Mouse (Mus musculus) CH12.LX (cell line): ENCODE data around the gene Crybg2. TPM values are rescaled to one million over a fixed set of nuclear protein-coding genes. Genes with fewer than 3 reads are reported as not detected.

Experiments used
- DNase-seq: peaks from one replicate; pipeline ENCODE4 v3.0.0-alpha.2; 2013; ENCODE audit errors: extremely low read depth
- H3K27ac ChIP-seq: 2 replicates; pipeline ENCODE4 v1.5.1; 2012; ENCODE audit warnings: low read depth, mild to moderate bottlenecking, control low read depth, moderate library complexity; ENCODE audit not compliant: insufficient read depth
- H3K27me3 ChIP-seq: replicated peaks from 2 replicates; pipeline ENCODE3; 2012; ENCODE audit warnings: inconsistent platforms
- H3K36me3 ChIP-seq, 2 experiments: replicated peaks in 1 of 2; 2 replicates each; pipeline versions ENCODE3 to v1.6.1; 2012; ENCODE audit warnings: inconsistent platforms in 1 of 2, low read length in 1 of 2, mild to moderate bottlenecking in 1 of 2, mixed read lengths in 1 of 2, moderate library complexity in 1 of 2; ENCODE audit not compliant: control insufficient read depth in 1 of 2, insufficient read depth in 1 of 2
- H3K4me1 ChIP-seq, 2 experiments: 2 replicates each; pipeline ENCODE4 v1.6.1; 2012; ENCODE audit warnings: inconsistent platforms in 1 of 2, moderate library complexity in 1 of 2; ENCODE audit not compliant: insufficient read depth in 2 of 2, control insufficient read depth in 1 of 2
- H3K4me2 ChIP-seq: 2 replicates; pipeline ENCODE4 v1.6.1; 2012; ENCODE audit warnings: low read depth, mild to moderate bottlenecking, control low read depth; ENCODE audit not compliant: poor library complexity, insufficient read depth, severe bottlenecking
- H3K4me3 ChIP-seq, 3 experiments: fragments of 150-350 bp in 1 of 3; sonication (generic) in 1 of 3; replicated peaks in 1 of 3; 2 replicates each; pipeline versions ENCODE3 to v1.5.1; 2011 to 2012; ENCODE audit warnings: low read depth in 2 of 3, low read length in 2 of 3, mild to moderate bottlenecking in 2 of 3, moderate library complexity in 2 of 3, control low read depth in 1 of 3, improper control_type of control experiment in 1 of 3, inconsistent platforms in 1 of 3, mixed read lengths in 1 of 3; ENCODE audit not compliant: poor library complexity in 1 of 3
- H3K79me2 ChIP-seq: replicated peaks from 2 replicates; pipeline ENCODE4 v1.6.1; 2012; ENCODE audit warnings: mild to moderate bottlenecking, moderate library complexity; ENCODE audit not compliant: control insufficient read depth, poor library complexity, insufficient read depth, severe bottlenecking; ENCODE audit errors: extremely low read depth
- H3K9ac ChIP-seq: 2 replicates; pipeline ENCODE4 v1.6.1; 2012; ENCODE audit warnings: low read depth, mild to moderate bottlenecking, control low read depth, moderate library complexity; ENCODE audit not compliant: insufficient read depth
- H3K9me3 ChIP-seq: replicated peaks from 2 replicates; pipeline ENCODE3; 2012; ENCODE audit warnings: low read length, inconsistent platforms, mixed read lengths
- BHLHE40 ChIP-seq: IDR thresholded peaks from 2 replicates; pipeline ENCODE4 v1.6.1; 2011; ENCODE audit warnings: mild to moderate bottlenecking, low read depth, low read length, improper control_type of control experiment
- CHD1 ChIP-seq: IDR thresholded peaks from 2 replicates; pipeline ENCODE4 v1.6.1; 2012; ENCODE audit warnings: low read depth, low read length, improper control_type of control experiment, inconsistent platforms
- CHD2 ChIP-seq: IDR thresholded peaks from 2 replicates; pipeline ENCODE4 v1.6.1; 2011; ENCODE audit warnings: low read length, improper control_type of control experiment
- CTCF ChIP-seq, 2 experiments: IDR thresholded peaks in 1 of 2; conservative IDR thresholded peaks in 1 of 2; 2 replicates each; pipeline ENCODE4 v1.5.1; 2011 to 2012; ENCODE audit warnings: low read depth in 2 of 2, low read length in 2 of 2, improper control_type of control experiment in 1 of 2, inconsistent platforms in 1 of 2, mild to moderate bottlenecking in 1 of 2, moderate library complexity in 1 of 2
- E2F4 ChIP-seq: IDR thresholded peaks from 2 replicates; pipeline ENCODE4 v1.6.1; 2011; ENCODE audit warnings: low read depth, low read length, improper control_type of control experiment; ENCODE audit not compliant: insufficient replicate concordance
- ELF1 ChIP-seq: IDR thresholded peaks from 2 replicates; pipeline ENCODE4 v1.6.1; 2014; ENCODE audit warnings: low read depth, mild to moderate bottlenecking, inconsistent platforms, low read length, improper control_type of control experiment
- EP300 ChIP-seq: IDR thresholded peaks from 2 replicates; pipeline ENCODE4 v1.6.1; 2011; ENCODE audit warnings: low read length, improper control_type of control experiment
- ETS1 ChIP-seq: conservative IDR thresholded peaks from 2 replicates; pipeline ENCODE4 v1.6.1; 2012; ENCODE audit warnings: low read depth, mild to moderate bottlenecking, inconsistent platforms, low read length, improper control_type of control experiment, moderate library complexity
- HCFC1 ChIP-seq: IDR thresholded peaks from 2 replicates; pipeline ENCODE4 v1.6.1; 2012; ENCODE audit warnings: low read depth, mild to moderate bottlenecking, inconsistent platforms, low read length, improper control_type of control experiment
- IRF4 ChIP-seq: IDR thresholded peaks from 2 replicates; pipeline ENCODE4 v1.6.1; 2014; ENCODE audit warnings: low read depth, mild to moderate bottlenecking, inconsistent platforms, low read length, improper control_type of control experiment
- JUN ChIP-seq: IDR thresholded peaks from 2 replicates; pipeline ENCODE4 v1.6.1; 2011; ENCODE audit warnings: low read depth, mild to moderate bottlenecking, low read length, improper control_type of control experiment, moderate library complexity; ENCODE audit not compliant: insufficient read depth
- JUND ChIP-seq: conservative IDR thresholded peaks from 2 replicates; pipeline ENCODE4 v1.6.1; 2011; ENCODE audit warnings: low read depth, low read length, improper control_type of control experiment
- KAT2A ChIP-seq: IDR thresholded peaks from 2 replicates; pipeline ENCODE4 v1.6.1; 2012; ENCODE audit warnings: low read length, improper control_type of control experiment, inconsistent platforms; ENCODE audit not compliant: insufficient replicate concordance
- MAFK ChIP-seq: IDR thresholded peaks from 2 replicates; pipeline ENCODE4 v1.6.1; 2011; ENCODE audit warnings: low read length, improper control_type of control experiment; ENCODE audit not compliant: insufficient replicate concordance
- MXI1 ChIP-seq: IDR thresholded peaks from 2 replicates; pipeline ENCODE4 v1.6.1; 2011; ENCODE audit warnings: mild to moderate bottlenecking, low read depth, low read length, improper control_type of control experiment
- MYC ChIP-seq: IDR thresholded peaks from 2 replicates; pipeline ENCODE4 v1.6.1; 2011; ENCODE audit warnings: low read depth, mild to moderate bottlenecking, improper control_type of control experiment, low read length
- NELFE ChIP-seq: IDR thresholded peaks from 2 replicates; pipeline ENCODE4 v1.6.1; 2011; ENCODE audit warnings: low read depth, low read length, improper control_type of control experiment
- PAX5 ChIP-seq: IDR thresholded peaks from 2 replicates; pipeline ENCODE4 v1.6.1; 2012; ENCODE audit warnings: low read length, inconsistent platforms, mixed read lengths
- POLR2A ChIP-seq: IDR thresholded peaks from 2 replicates; pipeline ENCODE4 v1.6.1; 2011; ENCODE audit warnings: low read depth, mild to moderate bottlenecking, improper control_type of control experiment, low read length
- POLR2AphosphoS2 ChIP-seq: IDR thresholded peaks from 2 replicates; pipeline ENCODE4 v1.6.1; 2011; ENCODE audit warnings: low read depth, low read length, improper control_type of control experiment
- RAD21 ChIP-seq: IDR thresholded peaks from 2 replicates; pipeline ENCODE4 v1.6.1; 2011; ENCODE audit warnings: low read depth, mild to moderate bottlenecking, low read length, improper control_type of control experiment, moderate library complexity
- SMC3 ChIP-seq: IDR thresholded peaks from 2 replicates; pipeline ENCODE4 v1.6.1; 2011; ENCODE audit warnings: low read depth, low read length, improper control_type of control experiment
- TBP ChIP-seq: conservative IDR thresholded peaks from 2 replicates; pipeline ENCODE4 v1.6.1; 2011; ENCODE audit warnings: low read depth, low read length, improper control_type of control experiment
- UBTF ChIP-seq: IDR thresholded peaks from 2 replicates; pipeline ENCODE4 v1.6.1; 2012; ENCODE audit warnings: low read depth, mild to moderate bottlenecking, inconsistent platforms, low read length, improper control_type of control experiment, moderate library complexity
- USF1 ChIP-seq: IDR thresholded peaks from 2 replicates; pipeline ENCODE4 v1.6.1; 2014; ENCODE audit warnings: low read depth, mild to moderate bottlenecking, inconsistent platforms, low read length, improper control_type of control experiment
- USF2 ChIP-seq: conservative IDR thresholded peaks from 2 replicates; pipeline ENCODE4 v1.6.1; 2011; ENCODE audit warnings: low read depth, low read length, improper control_type of control experiment
- ZKSCAN1 ChIP-seq: IDR thresholded peaks from 2 replicates; pipeline ENCODE4 v1.6.1; 2012; ENCODE audit warnings: low read depth, inconsistent platforms, low read length, improper control_type of control experiment, borderline replicate concordance
- ZMIZ1 ChIP-seq: IDR thresholded peaks from 2 replicates; pipeline ENCODE4 v1.6.1; 2012; ENCODE audit warnings: low read depth, mild to moderate bottlenecking, inconsistent platforms, low read length, improper control_type of control experiment
- dilution Hi-C: fragments of 300-500 bp; cut with MboI; formaldehyde crosslinking; loops from 2 replicates; pipeline ENCODE4 v1.14.3; 2020; ENCODE audit warnings: low sequenced_read_pairs; ENCODE audit not compliant: extremely low pct_unique_long_range_greater_than_20kb, extremely low pct_ligation_motif_present
- in situ Hi-C: fragments of 300-500 bp; cut with MboI; formaldehyde crosslinking; loops from 3 replicates; pipeline ENCODE4 v1.14.3; 2019; ENCODE audit warnings: low sequenced_read_pairs, low pct_ligation_motif_present, low pct_unique_long_range_greater_than_20kb, mixed read lengths
- polyA plus RNA-seq: library from polyadenylated mRNA; unstranded; fragments of >175 nt; gene quantifications from 2 replicates; pipeline ENCODE4 v1.2.1, GENCODE M21; 2012; ENCODE audit warnings: low read depth; ENCODE audit not compliant: insufficient read length
- total RNA-seq, 2 experiments: library from RNA; depleted of rRNA; stranded (reverse); fragments of 300-350 nt in 1 of 2; fragments of >200 nt in 1 of 2; gene quantifications; 2 replicates each; pipeline ENCODE4 v1.2.3; 2012 to 2014

The Crybg2 gene
- total and polyA plus RNA-seq, 3 experiments, result 3.6 to 15.6 (median 9.2) TPM

DNA sequence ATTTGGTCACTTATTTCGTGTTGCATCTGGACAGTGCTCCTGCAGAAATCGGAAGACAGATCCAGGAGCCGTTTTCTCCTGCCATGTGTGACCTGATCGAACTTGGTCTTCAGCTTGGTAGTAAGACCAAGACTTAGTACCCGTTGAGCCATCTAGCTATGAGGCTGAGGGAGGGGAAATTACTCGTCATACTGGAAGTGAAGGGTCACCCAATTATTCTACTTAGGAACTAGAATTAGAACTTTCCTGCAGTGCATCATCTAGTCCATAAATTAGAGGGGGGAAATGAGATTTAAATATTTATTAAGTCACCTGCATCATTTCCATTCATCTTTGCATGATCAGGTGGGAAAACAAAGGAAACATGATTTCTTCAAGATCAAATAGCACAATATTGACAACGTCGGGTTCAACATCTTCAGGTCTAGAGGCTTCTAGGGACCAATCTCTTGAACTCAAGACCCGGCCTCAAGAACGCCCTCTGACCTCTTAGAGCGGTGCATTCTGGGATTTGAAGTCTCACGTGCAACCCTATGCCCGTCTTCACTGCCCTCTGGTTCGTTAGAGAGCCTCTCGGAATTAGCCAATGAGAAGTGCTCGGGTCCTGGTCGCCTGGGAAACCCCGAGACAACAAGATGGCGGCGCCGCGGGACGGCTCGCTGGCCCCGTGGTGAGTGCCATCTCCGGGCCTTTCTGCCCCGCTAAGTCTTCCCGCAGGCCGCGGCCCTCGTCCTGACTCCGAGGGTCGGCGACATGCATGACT, 41.5 kb downstream of the Crybg2 start, which contains the start of gene Ubxn11 (continued):
- TF ChIP-seq ELF1 (peak; percentile 48), POLR2AphosphoS2 (0 out of 2 replicates have a peak, but pooled peaks have one; percentile 57)

- H3K4me3 ChIP-seq, result peak overlapping the region; percentile 79 to 83 (median 81)
- peaks cover 0 to 13% of the 10 kb centered on the region in 2 experiments for H3K36me3 ChIP-seq
- no peaks in the 10 kb centered on the region for H3K27me3 ChIP-seq
- peaks cover 18 to 51% of the 10 kb centered on the region in 2 experiments for H3K4me1 ChIP-seq
- H3K9ac ChIP-seq, result peak overlapping the region; percentile 94
- dilution Hi-C loops (no loop called here), in situ Hi-C loops (no loop called here)
- TF ChIP-seq BHLHE40, result no peak
- no peak for TF ChIP-seq JUND
- no peak for TF ChIP-seq HCFC1
- TF ChIP-seq CHD2, result no peak
- TF ChIP-seq KAT2A, result no peak
- no peak for TF ChIP-seq RAD21
- no peak for TF ChIP-seq POLR2A
- no peak for TF ChIP-seq PAX5
- no peak for TF ChIP-seq USF1
- no peak for TF ChIP-seq ZKSCAN1
- TF ChIP-seq CTCF (conservative IDR thresholded peaks at IDR 0.05 in 1 of 2, IDR thresholded peaks at IDR 0.05 in 1 of 2; ENCODE audit: low read depth in 2 of 2, low read length in 2 of 2), result no peak
- TF ChIP-seq MYC, result no peak
- TF ChIP-seq UBTF, result peak; percentile 12; the same call in 1 of the 2 replicates
- no peak; the same call in 1 of the 2 replicates for TF ChIP-seq NELFE
- no peak; the same call in 1 of the 2 replicates for TF ChIP-seq SMC3
- no peak for TF ChIP-seq ETS1
- no peak for TF ChIP-seq JUN
- TF ChIP-seq USF2, result no peak
- TF ChIP-seq TBP, result 0 out of 2 replicates have a peak, but pooled peaks have one; percentile 8
- TF ChIP-seq EP300, result no peak
- TF ChIP-seq IRF4, result no peak
- no peak for TF ChIP-seq POLR2AphosphoS2
- peak; percentile 43 for TF ChIP-seq MXI1
- TF ChIP-seq E2F4, result no peak
- TF ChIP-seq ZMIZ1, result no peak
- no peak for TF ChIP-seq MAFK
- no peak for TF ChIP-seq CHD1
- peak overlapping the region; percentile 85 for H3K4me2 ChIP-seq
- DNase-seq, result no peak
- H3K27ac ChIP-seq, result peak overlapping the region; percentile 82
- H3K79me2 ChIP-seq, result no peaks in the 10 kb centered on the region
- no peaks in the 10 kb centered on the region for H3K9me3 ChIP-seq
Measured at GRCm38 (mm10) chr4:134102742-134103119, 42.1 kb downstream of the Crybg2 start.
